Mouse (Mus musculus) sigmoid colon, adult 10 weeks (tissue): ENCODE results near the gene Tes3-ps. TPM values are rescaled to one million over a fixed set of nuclear protein-coding genes. Genes with fewer than 3 reads are reported as not detected.

Experiments
- polyA plus RNA-seq: library from polyadenylated mRNA; stranded (reverse); fragments of 350-450 nt; fragmentation: Illumina TruSeq; extraction: RNeasy Lipid Tissue Mini Kit (QIAGEN cat#74804); gene quantifications from one replicate; pipeline ENCODE4 v1.2.3, GENCODE M21; 2014; ENCODE audit warnings: low read depth, low replicate concordance

The Tes3-ps gene
- 0.91 TPM for polyA plus RNA-seq

DNA sequence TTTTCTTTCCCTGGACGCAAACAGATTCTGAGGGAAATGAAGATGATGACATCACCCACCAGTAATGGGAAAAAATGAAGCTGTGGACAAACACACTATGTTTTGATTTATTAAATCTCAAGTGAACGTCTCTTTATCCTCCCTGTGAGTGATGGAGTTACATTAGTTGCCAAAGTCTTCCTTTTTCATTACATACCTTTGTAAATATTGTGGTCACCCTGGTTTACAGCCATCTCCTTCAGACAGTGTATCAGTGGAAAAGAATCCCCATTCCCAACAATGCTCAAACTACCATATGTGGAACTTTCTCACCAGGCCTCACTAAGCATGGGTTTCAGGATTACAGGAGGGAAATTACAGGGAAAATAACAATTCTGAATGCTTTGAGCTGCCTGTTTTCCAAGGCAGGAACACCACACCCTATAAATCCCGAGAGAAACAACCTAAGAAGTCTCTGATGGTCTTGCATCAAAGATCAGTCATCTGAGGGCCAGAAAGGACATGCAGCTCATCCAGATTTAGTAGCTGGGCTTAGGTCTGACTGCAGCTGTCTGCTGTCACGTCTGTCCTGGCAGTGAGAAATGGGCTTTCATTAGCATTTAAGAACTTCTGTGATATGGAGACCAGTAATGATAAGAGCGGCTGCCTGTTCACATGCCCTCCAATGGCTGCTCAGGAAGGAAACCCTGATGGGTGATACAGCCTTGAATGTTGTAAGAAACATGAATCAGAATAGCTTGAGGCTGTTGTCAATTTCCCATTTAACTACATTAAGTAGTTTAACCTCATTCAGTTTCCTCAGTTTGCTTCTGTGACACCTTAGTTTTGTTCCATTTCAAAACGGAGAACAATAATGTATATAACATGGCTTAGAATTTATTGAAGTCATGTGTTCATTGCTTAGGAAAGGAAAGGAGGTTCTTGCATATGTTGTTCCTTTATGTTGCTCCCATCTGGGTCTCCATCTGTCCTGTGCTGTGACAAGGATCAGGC is at the start of gene Tes3-ps:
Tes3-ps (plus strand) TSS at position 943 of the 993 bp plus-strand sequence.

DNA sequence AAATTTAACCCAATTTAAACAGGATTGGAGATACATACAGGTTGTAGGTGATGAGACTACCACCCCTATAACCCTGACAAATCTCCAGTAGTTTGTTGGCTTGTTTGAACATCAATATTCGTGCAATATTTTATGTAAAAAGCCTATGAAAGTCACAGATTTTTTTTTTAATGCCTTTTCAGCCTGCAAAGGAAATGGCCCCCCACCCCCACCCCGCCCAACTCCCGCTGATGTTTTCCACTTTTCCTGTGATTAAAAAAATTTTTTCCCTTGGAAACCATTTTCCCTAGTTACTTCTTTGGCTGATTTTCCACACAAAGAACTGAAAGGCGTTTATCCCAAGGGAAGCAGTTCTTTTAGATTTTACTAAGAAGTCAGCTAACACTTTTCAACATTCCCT is 11.4 kb downstream of the Tes3-ps start, which contains the start of gene Ecm2:
Ecm2 (plus strand) TSS at position 301 of the 400 bp plus-strand sequence.

DNA sequence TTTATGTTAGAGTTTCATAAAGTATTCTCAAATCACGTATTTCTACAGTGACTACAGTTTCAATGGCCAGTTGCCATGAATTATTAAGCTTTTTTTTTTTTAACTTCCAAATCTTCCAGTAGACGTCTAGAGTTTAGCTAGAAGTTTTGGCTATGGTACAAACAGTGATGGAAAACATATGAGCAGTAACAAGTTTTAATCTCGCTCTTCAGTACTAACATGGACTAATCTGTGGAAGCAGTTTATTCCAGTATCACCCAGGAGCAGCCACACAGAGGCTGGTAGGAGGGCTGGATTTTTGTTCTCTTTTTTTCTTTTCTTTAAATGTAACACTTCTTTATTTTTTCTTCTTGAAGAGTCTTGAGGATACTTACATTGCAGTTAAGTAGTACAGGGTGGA is 51.2 kb downstream of the Tes3-ps start, which contains the start of gene Aspn:
Aspn (plus strand) TSS at position 165 of the 400 bp plus-strand sequence.

Other genes starting within 250 kb of the Tes3-ps start
- gene Susd3, start 244.6 kb upstream of the Tes3-ps start, polyA plus RNA-seq: not detected
- gene Fgd3, start 173.0 kb upstream of the Tes3-ps start, polyA plus RNA-seq: 1.5 TPM
- gene Bicd2, start 151.7 kb upstream of the Tes3-ps start, polyA plus RNA-seq: 20.7 TPM
- gene Ippk, start 72.1 kb upstream of the Tes3-ps start, polyA plus RNA-seq: 15.4 TPM
- 28.6 TPM for gene Ecm2, start 11.5 kb downstream of the Tes3-ps start, polyA plus RNA-seq
- 435 TPM for gene Aspn, start 51.1 kb downstream of the Tes3-ps start, polyA plus RNA-seq
- 3.8 TPM for gene Omd, start 89.1 kb downstream of the Tes3-ps start, polyA plus RNA-seq
- gene Ogn, start 114.7 kb downstream of the Tes3-ps start, polyA plus RNA-seq: 770 TPM
- 15.0 TPM for gene Cenpp, start 159.5 kb downstream of the Tes3-ps start, polyA plus RNA-seq
- 40.7 TPM for gene Nol8, start 159.8 kb downstream of the Tes3-ps start, polyA plus RNA-seq
- gene Iars, start 188.8 kb downstream of the Tes3-ps start, polyA plus RNA-seq: 52.3 TPM